Mouse (Mus musculus) thymus, adult 2 months (tissue): ENCODE measurements at regions not wholly inside any gene's neighbourhood (a gene's known extent, or its start where the extent isn't known, plus 50 kb on each side); places are given as distances from the start of the nearest gene placed in this dataset.

Experiments
- CTCF ChIP-seq: fragments of 200-500 bp; IDR thresholded peaks from 2 replicates; pipeline ENCODE4 v1.5.1; 2012; ENCODE audit warnings: mild to moderate bottlenecking, control low read depth, low read length, moderate library complexity, borderline replicate concordance; ENCODE audit not compliant: control insufficient read depth, poor library complexity, insufficient read depth; ENCODE audit errors: extremely low read depth
- POLR2A ChIP-seq: fragments of 200-500 bp; IDR thresholded peaks from 2 replicates; pipeline ENCODE4 v1.6.1; 2012; ENCODE audit warnings: mild to moderate bottlenecking, low read length, control low read depth, moderate library complexity; ENCODE audit not compliant: control insufficient read depth, poor library complexity, insufficient read depth; ENCODE audit errors: extremely low read depth

GRCm38 (mm10) chr8:89721684-89722305, 626.3 kb downstream of the Tox3 start:
- TF ChIP-seq POLR2A (no peak), CTCF (no peak)
